Mouse (Mus musculus) embryonic fibroblast, embryonic 13.5 days (primary cell): ENCODE data around the gene Gfm1.

ENCODE experiments used
- CTCF ChIP-seq: IDR thresholded peaks from 2 replicates; pipeline ENCODE4 v1.5.1; 2011; ENCODE audit warnings: mild to moderate bottlenecking, control low read depth, low read length, moderate library complexity, borderline replicate concordance; ENCODE audit not compliant: insufficient read depth
- POLR2A ChIP-seq: IDR thresholded peaks from 2 replicates; pipeline ENCODE4 v1.6.1; 2011; ENCODE audit warnings: low read depth, mild to moderate bottlenecking, control low read depth, low read length, moderate library complexity

- TF ChIP-seq CTCF = 0 out of 2 replicates have a peak, but pooled peaks have one; percentile 17
- no peak for TF ChIP-seq POLR2A
Observed at GRCm38 (mm10) chr3:67512807-67513206, 82.9 kb downstream of the Gfm1 start.
